Mouse (Mus musculus) testis, adult 2 months (tissue): ENCODE measurements around the gene Kif21b. TPM values are rescaled to one million over a fixed set of nuclear protein-coding genes. Genes with fewer than 3 reads are reported as not detected.

Experiments used
- H3K27ac ChIP-seq: fragments of 200-500 bp; 2 replicates; pipeline ENCODE4 v1.5.1; 2012; ENCODE audit warnings: low read depth, low read length; ENCODE audit not compliant: control insufficient read depth, insufficient read depth
- H3K27me3 ChIP-seq: fragments of 200-500 bp; 2 replicates; pipeline ENCODE4 v1.6.1; 2012; ENCODE audit warnings: mild to moderate bottlenecking, low read length, moderate library complexity; ENCODE audit not compliant: control insufficient read depth, insufficient read depth
- H3K36me3 ChIP-seq: fragments of 200-500 bp; 2 replicates; pipeline ENCODE4 v1.6.1; 2012; ENCODE audit warnings: mild to moderate bottlenecking, low read length; ENCODE audit not compliant: control insufficient read depth, insufficient read depth
- H3K4me1 ChIP-seq: fragments of 200-500 bp; 2 replicates; pipeline ENCODE4 v1.6.1; 2012; ENCODE audit warnings: low read length; ENCODE audit not compliant: control insufficient read depth, insufficient read depth
- H3K4me3 ChIP-seq: fragments of 200-500 bp; 2 replicates; pipeline ENCODE4 v1.5.1; 2012; ENCODE audit warnings: low read depth, mild to moderate bottlenecking, low read length, moderate library complexity, mixed read lengths; ENCODE audit not compliant: control insufficient read depth
- CTCF ChIP-seq: fragments of 200-500 bp; IDR thresholded peaks from 2 replicates; pipeline ENCODE4 v1.5.1; 2012; ENCODE audit warnings: low read depth, mild to moderate bottlenecking, inconsistent platforms, low read length, moderate library complexity; ENCODE audit not compliant: control insufficient read depth, insufficient read depth, insufficient replicate concordance
- POLR2A ChIP-seq: fragments of 200-500 bp; IDR thresholded peaks from 2 replicates; pipeline ENCODE4 v1.6.1; 2012; ENCODE audit warnings: low read depth, mild to moderate bottlenecking, inconsistent platforms, low read length, moderate library complexity; ENCODE audit not compliant: control insufficient read depth
- polyA plus RNA-seq: library from polyadenylated mRNA; depleted of rRNA; stranded (reverse); fragments of >200 nt; gene quantifications from 2 replicates; pipeline ENCODE4 v1.2.3, GENCODE M21; 2012

Kif21b gene
- polyA plus RNA-seq, 1 experiment, result 23.9 TPM

GRCm38 (mm10) chr1:136120785-136121184 lies 10.4 kb upstream of the Kif21b start:
- Histone ChIP-seq H3K27me3 (no peaks in the 10 kb centered on the region), H3K4me1 (no peaks in the 10 kb centered on the region; the same call in 1 of the 2 replicates), H3K4me3 (no peak overlapping the region), H3K36me3 (no peaks in the 10 kb centered on the region), H3K27ac (no peak overlapping the region)
- no peak for TF ChIP-seq POLR2A

GRCm38 (mm10) chr1:136122030-136122429 lies 9.2 kb upstream of the Kif21b start:
- TF ChIP-seq CTCF (no peak), POLR2A (no peak)
- no peak overlapping the region for H3K4me3 ChIP-seq
- no peaks in the 10 kb centered on the region for H3K36me3 ChIP-seq
- H3K27ac ChIP-seq, result no peak overlapping the region
- peaks cover 5% of the 10 kb centered on the region; the same call in 1 of the 2 replicates for H3K4me1 ChIP-seq
- H3K27me3 ChIP-seq, result no peaks in the 10 kb centered on the region

GRCm38 (mm10) chr1:136126159-136126765 lies 4.9 kb upstream of the Kif21b start:
- peaks cover 9% of the 10 kb centered on the region for H3K4me1 ChIP-seq
- H3K4me3 ChIP-seq, result no peak overlapping the region
- H3K36me3 ChIP-seq, result no peaks in the 10 kb centered on the region
- H3K27me3 ChIP-seq, result no peaks in the 10 kb centered on the region
- TF ChIP-seq CTCF (no peak), POLR2A (no peak)
- H3K27ac ChIP-seq, result no peak overlapping the region

- Histone ChIP-seq H3K27me3 (no peaks in the 10 kb centered on the region), H3K4me3 (no peak overlapping the region), H3K4me1 (peaks cover 14% of the 10 kb centered on the region), H3K36me3 (no peaks in the 10 kb centered on the region), H3K27ac (no peak overlapping the region)
- TF ChIP-seq CTCF, result no peak
- TF ChIP-seq POLR2A, result no peak
These were observed 4.3 kb upstream of the Kif21b start for GRCm38 (mm10) chr1:136126895-136127294.

DNA sequence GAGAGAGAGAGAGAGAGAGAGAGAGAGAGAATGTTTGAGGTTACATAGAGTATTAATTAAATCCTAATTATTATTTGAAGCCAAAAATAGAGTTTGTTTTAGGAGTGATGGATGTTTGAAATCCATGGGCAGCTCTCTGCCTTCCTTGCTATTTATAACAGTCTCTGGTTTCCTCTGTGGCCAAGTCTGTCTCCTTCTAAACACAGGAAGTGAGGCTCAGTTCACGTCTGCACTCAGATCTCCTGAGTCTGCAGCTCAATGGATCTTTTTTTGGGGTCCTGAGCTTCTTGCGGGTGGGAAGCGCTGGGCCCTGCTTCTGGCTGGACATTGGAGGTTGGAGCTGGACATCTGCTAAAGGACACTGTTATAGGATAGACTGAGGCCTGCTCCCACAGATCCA lies 3.3 kb upstream of the Kif21b start:
- TF ChIP-seq CTCF, result no peak
- TF ChIP-seq POLR2A, result no peak
- Histone ChIP-seq H3K27ac (no peak overlapping the region), H3K4me3 (no peak overlapping the region), H3K36me3 (no peaks in the 10 kb centered on the region), H3K27me3 (no peaks in the 10 kb centered on the region), H3K4me1 (peaks cover 22% of the 10 kb centered on the region)

DNA sequence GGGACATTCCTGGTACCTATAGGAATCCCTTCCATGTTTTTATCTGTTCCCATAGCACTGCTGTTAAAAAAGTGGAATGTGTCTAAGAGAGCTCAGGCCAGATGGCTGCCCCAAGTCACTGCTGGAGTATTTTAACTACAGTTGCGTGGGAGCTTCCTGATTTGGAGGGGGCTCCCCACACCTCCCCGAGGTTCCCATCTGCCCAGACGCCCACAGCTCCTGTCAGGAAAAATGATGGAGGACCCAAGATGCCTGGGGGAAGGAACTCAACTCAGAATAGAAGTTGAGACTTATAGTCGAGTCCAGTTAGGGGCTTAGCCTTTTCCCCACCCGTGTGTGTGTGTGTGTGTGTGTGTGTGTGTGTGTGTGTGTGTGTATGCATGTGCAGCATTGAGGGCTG lies 2.8 kb upstream of the Kif21b start:
- TF ChIP-seq CTCF (no peak), POLR2A (no peak)
- peaks cover 25% of the 10 kb centered on the region for H3K4me1 ChIP-seq
- H3K4me3 ChIP-seq, result no peak overlapping the region
- no peak overlapping the region for H3K27ac ChIP-seq
- no peaks in the 10 kb centered on the region for H3K36me3 ChIP-seq
- H3K27me3 ChIP-seq, result no peaks in the 10 kb centered on the region

- Histone ChIP-seq H3K36me3 (no peaks in the 10 kb centered on the region), H3K4me1 (peaks cover 25% of the 10 kb centered on the region), H3K27me3 (no peaks in the 10 kb centered on the region), H3K4me3 (no peak overlapping the region), H3K27ac (no peak overlapping the region)
- TF ChIP-seq POLR2A (no peak), CTCF (no peak)
These were observed 2.1 kb upstream of the Kif21b start for GRCm38 (mm10) chr1:136128944-136129589.
